Mouse (Mus musculus) heart, embryonic 14.5 days (tissue): Measurements from ENCODE around the gene Gramd4. TPM values are rescaled to one million over a fixed set of nuclear protein-coding genes. Genes with fewer than 3 reads are reported as not detected.

Experiments
- ATAC-seq: fragments of 200-750 bp; cut with Nextera tagmentation; 2 replicates; pipeline ENCODE4 v1.8.0; 2017; ENCODE audit warnings: low read depth, moderate TSS enrichment; ENCODE audit not compliant: insufficient number of reproducible peaks, insufficient read depth, low FRiP score
- H3K27ac ChIP-seq, 2 experiments: fragments of 200-500 bp in 1 of 2; fragments of 300-500 bp in 1 of 2; sonication (generic) in 1 of 2; replicated peaks in 1 of 2; 2 replicates each; pipeline ENCODE4 v1.5.1; 2012 to 2014; ENCODE audit warnings: low read depth in 2 of 2, low read length in 2 of 2, control low read depth in 1 of 2, mild to moderate bottlenecking in 1 of 2, mixed read lengths in 1 of 2; ENCODE audit not compliant: control insufficient read depth in 1 of 2, insufficient read depth in 1 of 2
- H3K27me3 ChIP-seq: fragments of 300-500 bp; sonication (generic); 2 replicates; pipeline ENCODE4 v1.6.1; 2014; ENCODE audit warnings: mild to moderate bottlenecking, low read length, control low read depth; ENCODE audit not compliant: control insufficient read depth, insufficient read depth
- H3K36me3 ChIP-seq: fragments of 300-500 bp; sonication (generic); 2 replicates; pipeline ENCODE4 v1.6.1; 2014; ENCODE audit warnings: mild to moderate bottlenecking, control low read depth, low read length, mixed read lengths; ENCODE audit not compliant: control insufficient read depth, insufficient read depth
- H3K4me1 ChIP-seq, 2 experiments: fragments of 200-500 bp in 1 of 2; fragments of 300-500 bp in 1 of 2; sonication (generic) in 1 of 2; 2 replicates each; pipeline ENCODE4 v1.6.1; 2012 to 2014; ENCODE audit warnings: low read length in 2 of 2, control low read depth in 1 of 2, mixed read lengths in 1 of 2; ENCODE audit not compliant: control insufficient read depth in 2 of 2, insufficient read depth in 2 of 2
- H3K4me2 ChIP-seq: fragments of 300-500 bp; sonication (generic); 2 replicates; pipeline ENCODE4 v1.6.1; 2014; ENCODE audit warnings: mild to moderate bottlenecking, low read length
- H3K4me3 ChIP-seq, 2 experiments: fragments of 200-500 bp in 1 of 2; fragments of 300-500 bp in 1 of 2; sonication (generic) in 1 of 2; 2 replicates each; pipeline ENCODE4 v1.5.1; 2012 to 2014; ENCODE audit warnings: low read length in 2 of 2, mild to moderate bottlenecking in 2 of 2, control low read depth in 1 of 2, low read depth in 1 of 2, moderate library complexity in 1 of 2; ENCODE audit not compliant: control insufficient read depth in 1 of 2, insufficient read depth in 1 of 2
- H3K9ac ChIP-seq: fragments of 300-500 bp; sonication (generic); 2 replicates; pipeline ENCODE4 v1.6.1; 2014; ENCODE audit warnings: mild to moderate bottlenecking, low read length
- H3K9me3 ChIP-seq: fragments of 300-500 bp; sonication (generic); 2 replicates; pipeline ENCODE4 v1.6.1; 2016; ENCODE audit warnings: low read length, control low read depth; ENCODE audit not compliant: control insufficient read depth
- WGBS: fragments of 180-500 bp; shearing (Covaris S2); extraction: QIAGEN DNeasy Blood & Tissue Kit; methylation state at CpG from one replicate; pipeline ENCODE4 v1.1.7; 2014; 5-methylcytosine and 5-hydroxymethylcytosine counted together
- polyA plus RNA-seq: library from polyadenylated mRNA; unstranded; fragments of >200 nt; fragmentation: Nextera tagmentation; extraction: Ambion mirVana; gene quantifications from 2 replicates; pipeline ENCODE4 v1.2.1, GENCODE M21; 2014

Gene Gramd4
- polyA plus RNA-seq, 1 experiment from 2014 or later = 10.9 TPM

DNA sequence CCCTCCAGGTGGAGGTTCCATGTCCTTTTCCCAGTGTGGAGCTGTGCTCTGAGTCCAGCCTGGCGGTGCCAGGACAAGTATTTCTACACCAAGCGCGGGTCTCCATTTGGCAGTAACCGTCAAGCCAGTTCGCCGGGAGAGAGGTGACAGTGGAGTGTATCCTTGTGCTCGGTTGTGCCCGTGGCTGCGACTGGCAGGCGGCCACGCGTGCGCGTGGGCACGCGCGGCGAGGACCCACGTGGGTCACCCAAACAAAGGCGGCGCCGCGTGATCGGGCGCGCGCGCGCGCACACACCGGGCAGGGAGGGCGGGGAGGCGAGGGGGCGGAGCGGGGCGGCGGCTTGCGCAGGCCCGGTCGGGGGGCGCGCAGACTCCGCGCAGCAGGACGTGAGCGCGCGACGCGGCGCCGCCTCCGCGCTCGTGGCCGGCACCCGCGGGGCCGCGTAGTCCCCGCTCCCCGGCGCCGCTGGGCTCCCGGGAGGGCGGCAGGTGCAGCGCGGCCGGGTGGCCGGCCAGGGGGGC is 960 bp downstream of the Gramd4 start:
- ATAC-seq = peak; percentile 68
- Histone ChIP-seq H3K4me2 (peak overlapping the region; percentile 92), H3K36me3 (no peaks in the 10 kb centered on the region), H3K27me3 (no peaks in the 10 kb centered on the region), H3K9ac (peak overlapping the region; percentile 97), H3K4me3 (peak overlapping the region; percentile 94), H3K27ac (peak overlapping the region; percentile 69 to 89), H3K9me3 (no peaks in the 10 kb centered on the region), H3K4me1 (peaks cover 23 to 46% of the 10 kb centered on the region in 2 experiments)
- under 1% methylated on average over 38 of the region's 70 CpGs for WGBS

DNA sequence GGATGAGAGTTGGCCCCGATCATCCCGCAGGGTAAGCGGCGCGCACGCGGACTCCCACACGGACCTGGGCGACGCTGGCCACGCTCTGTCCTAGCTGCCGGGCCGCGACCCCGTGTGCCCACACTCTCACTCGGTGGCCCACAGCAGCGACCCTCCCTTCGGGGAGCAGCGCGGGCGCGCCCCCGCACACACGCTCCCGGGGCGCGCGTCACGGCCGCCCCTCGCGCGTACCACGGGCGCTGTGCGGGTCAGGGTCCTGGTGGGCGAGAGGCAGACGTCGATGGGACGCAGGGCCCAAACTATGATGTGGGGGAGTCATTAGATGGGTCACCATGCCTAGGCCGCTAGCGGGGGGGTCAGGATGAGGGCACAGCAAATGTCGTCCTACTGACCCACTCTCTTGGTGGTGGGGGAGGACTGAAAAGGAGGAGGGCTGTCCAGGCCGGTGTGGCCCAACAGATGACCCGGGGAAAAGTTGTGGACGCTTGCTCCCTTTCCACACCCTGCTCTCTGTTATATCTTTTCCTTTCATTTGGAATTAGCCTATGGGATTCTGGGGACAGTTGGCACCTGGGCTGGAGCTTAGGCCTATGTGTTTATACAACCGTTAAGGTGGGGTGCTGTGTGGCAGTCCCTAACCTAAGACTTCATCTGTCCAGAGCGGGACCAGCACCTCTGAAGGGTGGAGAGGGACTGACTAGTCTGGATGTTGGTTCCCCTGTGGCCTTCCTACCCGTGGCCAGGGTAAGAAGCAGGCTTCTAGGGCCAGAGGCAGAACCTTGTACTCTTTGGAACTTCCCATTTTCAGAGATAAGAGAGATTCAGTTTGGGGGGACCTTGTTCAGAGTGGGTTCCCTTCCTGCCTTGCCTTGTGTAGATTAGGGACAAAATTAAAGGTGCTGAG is 1.7 kb downstream of the Gramd4 start:
- Histone ChIP-seq H3K27ac (peak overlapping the region; percentile 62 to 89), H3K4me1 (peaks cover 23 to 46% of the 10 kb centered on the region in 2 experiments), H3K9me3 (no peaks in the 10 kb centered on the region), H3K4me3 (peak overlapping the region; percentile 94), H3K4me2 (peak overlapping the region; percentile 92), H3K36me3 (no peaks in the 10 kb centered on the region), H3K27me3 (no peaks in the 10 kb centered on the region), H3K9ac (peak overlapping the region; percentile 97)
- ATAC-seq = peak; percentile 45
- WGBS = 3% methylated on average over 48 of the region's 49 CpGs

DNA sequence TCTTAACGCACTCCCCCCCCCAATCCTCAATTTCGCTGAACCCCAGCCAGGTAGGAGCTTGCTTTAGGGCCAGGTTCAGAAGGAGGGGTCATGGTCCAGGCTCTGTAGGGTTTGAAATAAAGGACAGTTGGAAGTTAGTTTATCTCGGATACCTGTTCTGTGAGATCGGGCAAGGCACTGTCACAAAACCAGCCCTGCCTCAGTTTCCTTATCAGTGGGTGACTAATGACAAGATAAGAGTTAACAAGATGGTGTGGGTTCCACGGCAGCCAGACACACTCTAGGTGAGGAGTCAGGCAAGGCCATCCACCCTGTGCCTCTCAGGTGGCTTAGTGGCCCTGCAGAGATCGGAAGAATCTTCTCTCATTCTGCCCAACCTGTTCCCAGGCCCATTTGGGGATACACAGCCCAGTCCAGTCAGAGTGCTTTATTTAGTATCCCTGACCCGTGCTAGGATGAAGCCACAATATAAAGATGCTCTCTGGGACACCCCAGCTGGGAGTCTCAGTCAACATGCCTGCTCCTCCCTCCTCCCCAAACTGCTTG is 2.4 kb downstream of the Gramd4 start:
- 62% methylated on average over 7 of the region's 7 CpGs for WGBS
- no peak for ATAC-seq
- Histone ChIP-seq H3K36me3 (no peaks in the 10 kb centered on the region), H3K9ac (peak overlapping the region; percentile 97), H3K4me2 (peak overlapping the region; percentile 92), H3K9me3 (no peaks in the 10 kb centered on the region), H3K27ac (no peak overlapping the region), H3K4me3 (peak overlapping the region in 1 of 2 experiments; percentile 94; a peak in 2 of 4 replicates), H3K4me1 (peaks cover 23 to 50% of the 10 kb centered on the region in 2 experiments), H3K27me3 (no peaks in the 10 kb centered on the region)

DNA sequence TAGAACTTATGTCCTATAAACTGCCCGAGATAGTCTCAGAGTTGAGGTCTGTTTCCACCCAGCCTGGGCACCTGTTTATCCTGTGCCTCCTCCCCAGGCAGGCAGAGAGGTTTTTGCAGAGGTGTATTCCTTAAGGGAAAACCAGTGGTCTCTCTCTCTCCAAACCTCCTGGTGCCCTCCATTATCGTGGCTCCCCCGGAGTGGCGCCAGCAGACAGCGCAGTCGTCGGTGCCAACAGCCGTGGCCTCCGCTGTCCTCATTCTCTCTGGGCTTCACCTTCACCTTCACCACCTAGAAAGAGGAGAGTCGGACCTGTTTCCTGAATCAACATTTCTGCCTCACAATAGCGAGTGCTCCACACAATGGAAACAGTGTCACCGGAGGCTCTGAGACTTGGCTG is 3.1 kb downstream of the Gramd4 start:
- H3K4me3 ChIP-seq = no peak overlapping the region
- H3K27me3 ChIP-seq = no peaks in the 10 kb centered on the region
- H3K4me2 ChIP-seq = no peak overlapping the region; the same call in 1 of the 2 replicates
- no peaks in the 10 kb centered on the region for H3K9me3 ChIP-seq
- peaks cover 23 to 55% of the 10 kb centered on the region in 2 experiments for H3K4me1 ChIP-seq
- no peaks in the 10 kb centered on the region for H3K36me3 ChIP-seq
- H3K27ac ChIP-seq = peak overlapping the region; percentile 14 to 19; a peak in 2 of 4 replicates
- no peak for ATAC-seq
- H3K9ac ChIP-seq = no peak overlapping the region
- WGBS = 81% methylated on average over 12 of the region's 12 CpGs

DNA sequence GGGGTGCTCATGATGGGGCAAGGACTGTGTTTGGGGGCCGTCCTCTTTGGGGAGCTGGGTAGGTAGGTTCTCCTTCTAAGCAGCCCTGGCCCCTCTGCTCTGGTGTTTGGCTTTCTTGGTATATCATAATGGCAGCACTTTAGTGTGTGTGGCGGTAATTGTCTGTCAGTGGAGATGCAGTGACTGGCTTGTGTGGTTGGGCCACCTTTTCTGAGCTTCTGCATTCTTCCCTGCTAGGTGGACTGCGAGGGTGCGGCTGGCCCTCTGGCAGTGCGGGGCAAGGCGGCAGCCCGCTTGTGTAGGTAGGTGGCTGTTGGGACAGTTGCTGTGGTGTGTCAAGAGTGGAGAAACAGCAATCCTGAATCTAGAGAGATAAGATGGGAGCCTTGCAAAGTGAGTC is 3.7 kb downstream of the Gramd4 start:
- H3K36me3 ChIP-seq = no peaks in the 10 kb centered on the region
- no peak overlapping the region; the same call in 1 of the 2 replicates for H3K9ac ChIP-seq
- H3K27ac ChIP-seq = no peak overlapping the region
- WGBS = 83% methylated on average over 7 of the region's 7 CpGs
- ATAC-seq = no peak
- H3K27me3 ChIP-seq = no peaks in the 10 kb centered on the region
- peaks cover 23 to 55% of the 10 kb centered on the region in 2 experiments for H3K4me1 ChIP-seq
- no peak overlapping the region; the same call in 1 of the 2 replicates for H3K4me2 ChIP-seq
- H3K4me3 ChIP-seq = no peak overlapping the region
- H3K9me3 ChIP-seq = no peaks in the 10 kb centered on the region

DNA sequence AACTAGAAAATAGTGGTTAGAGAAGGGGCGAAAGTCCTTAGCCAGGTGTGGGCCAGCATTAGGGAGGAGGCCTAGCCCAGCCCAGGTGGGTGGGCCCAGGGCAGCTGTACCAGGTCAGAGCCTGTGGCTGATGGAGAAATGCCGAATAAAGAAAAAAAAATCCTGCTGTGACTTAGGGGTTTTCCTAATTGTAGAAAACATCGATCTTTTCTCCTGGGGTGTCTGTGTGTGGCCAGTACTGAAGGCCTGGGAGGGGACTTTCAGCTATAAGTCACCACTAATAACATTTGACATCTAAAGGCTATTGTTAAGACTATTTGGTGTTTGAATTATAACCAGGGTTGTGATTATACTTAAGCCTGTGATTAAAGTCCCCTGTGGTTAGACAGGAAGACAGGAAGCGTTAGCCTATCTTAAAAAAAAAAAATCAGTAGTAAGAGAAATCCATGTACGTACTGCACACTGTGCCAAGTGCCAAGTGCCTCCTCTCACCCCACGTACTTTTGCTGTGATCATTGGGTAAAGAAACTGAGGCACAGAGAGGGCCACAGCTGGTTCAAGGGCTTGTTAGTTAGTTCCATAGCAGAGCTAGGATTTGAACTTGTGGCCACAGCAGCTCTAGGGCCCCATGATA is 4.5 kb downstream of the Gramd4 start:
- no peak overlapping the region for H3K27ac ChIP-seq
- 70% methylated on average over 6 of the region's 6 CpGs for WGBS

DNA sequence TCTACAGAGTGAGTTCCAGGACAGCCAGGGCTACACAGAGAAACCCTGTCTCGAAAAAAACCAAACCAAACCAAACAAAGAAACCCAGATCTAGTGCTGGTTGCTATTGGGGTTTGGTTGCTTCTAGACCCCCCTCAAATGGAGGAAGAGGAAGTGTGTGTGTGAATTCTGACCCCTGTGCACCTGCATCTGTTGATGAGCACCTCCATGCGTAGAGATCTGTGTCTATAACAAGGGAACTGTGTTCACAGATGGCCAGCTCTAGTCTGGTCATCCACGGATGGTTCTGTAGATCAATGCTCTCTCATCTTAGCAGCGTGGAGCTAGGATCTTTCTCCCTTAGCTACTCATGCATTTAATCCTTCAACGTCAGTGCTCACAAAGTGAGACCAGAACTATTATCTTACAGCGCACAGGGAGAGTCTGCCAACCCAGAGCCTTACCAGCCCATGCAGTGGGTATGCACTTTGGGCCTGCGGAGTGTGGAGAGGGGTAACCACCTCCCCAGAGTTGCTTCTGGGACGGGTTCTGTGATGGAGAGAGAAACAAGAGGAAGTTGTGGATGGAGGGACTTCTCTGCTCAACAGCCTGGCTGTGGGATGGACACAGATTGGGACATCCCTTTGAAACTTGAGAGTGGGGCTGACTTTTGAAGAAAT is 6.8 kb downstream of the Gramd4 start:
- no peak overlapping the region for H3K9ac ChIP-seq
- H3K36me3 ChIP-seq = no peaks in the 10 kb centered on the region
- no peaks in the 10 kb centered on the region for H3K27me3 ChIP-seq
- no peak overlapping the region for H3K4me2 ChIP-seq
- 86% methylated on average over 8 of the region's 8 CpGs for WGBS
- ATAC-seq = no peak
- H3K27ac ChIP-seq = no peak overlapping the region
- peaks cover 30 to 69% of the 10 kb centered on the region in 2 experiments for H3K4me1 ChIP-seq
- H3K9me3 ChIP-seq = no peaks in the 10 kb centered on the region
- no peak overlapping the region for H3K4me3 ChIP-seq

More for the DNA sequence above, 4.5 kb downstream of the Gramd4 start:
- no peak overlapping the region for H3K4me2 ChIP-seq
- H3K4me1 ChIP-seq = peaks cover 28 to 61% of the 10 kb centered on the region in 2 experiments
- no peak overlapping the region; the same call in 1 of the 2 replicates for H3K9ac ChIP-seq
- no peaks in the 10 kb centered on the region for H3K9me3 ChIP-seq
- H3K4me3 ChIP-seq = no peak overlapping the region
- ATAC-seq = no peak
- no peaks in the 10 kb centered on the region for H3K36me3 ChIP-seq
- no peaks in the 10 kb centered on the region for H3K27me3 ChIP-seq
